Mouse (Mus musculus): Measurements from ENCODE around the gene Rpl41. TPM values are rescaled to one million over a fixed set of nuclear protein-coding genes. Genes with fewer than 3 reads are reported as not detected.

The Rpl41 gene
- polyA plus RNA-seq, 1 experiment: 2,275 TPM

GRCm38 (mm10) chr10:128546787-128547186 is 2.3 kb downstream of the Rpl41 start:
- Histone ChIP-seq H3K27ac (ENCODE audit: insufficient read depth, low read depth, low read length) (peak overlapping the region; percentile 94), H3K36me3 (ENCODE audit: control insufficient read depth, insufficient read depth, low read length) (peaks cover 5% of the 10 kb centered on the region), H3K4me3 (ENCODE audit: insufficient read depth, low read depth, low read length) (peak overlapping the region; percentile 79), H3K27me3 (replicated peaks; ENCODE audit: control insufficient read depth, insufficient read depth, low read length) (no peaks in the 10 kb centered on the region), H3K4me1 (ENCODE audit: control insufficient read depth, insufficient read depth, low read length) (peaks cover 8% of the 10 kb centered on the region; the same call in 1 of the 2 replicates)
- 4% methylated on average over 7 of the region's 7 CpGs for WGBS
- DNase-seq: no peak
- no peak for TF ChIP-seq POLR2A (IDR thresholded peaks at IDR 0.05; ENCODE audit: low read depth, low read length)
- no peak for TF ChIP-seq CTCF (conservative IDR thresholded peaks at IDR 0.05; ENCODE audit: insufficient read depth, insufficient read length, low read depth, low read length)

- DNase-seq: peak; percentile 70
- TF ChIP-seq POLR2A (IDR thresholded peaks at IDR 0.05; ENCODE audit: low read depth, low read length) (no peak), CTCF (conservative IDR thresholded peaks at IDR 0.05; ENCODE audit: insufficient read depth, insufficient read length, low read depth, low read length) (peak; percentile 26; the same call in 1 of the 2 replicates)
- H3K4me1 ChIP-seq (ENCODE audit: control insufficient read depth, insufficient read depth, low read length): peaks cover 8% of the 10 kb centered on the region; the same call in 1 of the 2 replicates
- no peaks in the 10 kb centered on the region for H3K27me3 ChIP-seq (replicated peaks; ENCODE audit: control insufficient read depth, insufficient read depth, low read length)
- WGBS: 4% methylated on average over 4 of the region's 4 CpGs
- H3K4me3 ChIP-seq (ENCODE audit: insufficient read depth, low read depth, low read length): peak overlapping the region; percentile 38
- peak overlapping the region; percentile 94; the same call in 1 of the 2 replicates for H3K27ac ChIP-seq (ENCODE audit: insufficient read depth, low read depth, low read length)
- H3K36me3 ChIP-seq (ENCODE audit: control insufficient read depth, insufficient read depth, low read length): peaks cover 5% of the 10 kb centered on the region
These were observed 2.7 kb downstream of the Rpl41 start for GRCm38 (mm10) chr10:128546361-128546760.

GRCm38 (mm10) chr10:128545570-128545898 is 3.6 kb downstream of the Rpl41 start:
- Histone ChIP-seq H3K4me1 (ENCODE audit: control insufficient read depth, insufficient read depth, low read length) (peaks cover 8% of the 10 kb centered on the region; the same call in 1 of the 2 replicates), H3K36me3 (ENCODE audit: control insufficient read depth, insufficient read depth, low read length) (peaks cover 5% of the 10 kb centered on the region), H3K27ac (ENCODE audit: insufficient read depth, low read depth, low read length) (no peak overlapping the region), H3K4me3 (ENCODE audit: insufficient read depth, low read depth, low read length) (no peak overlapping the region), H3K27me3 (replicated peaks; ENCODE audit: control insufficient read depth, insufficient read depth, low read length) (no peaks in the 10 kb centered on the region)
- no peak for DNase-seq
- no peak for TF ChIP-seq POLR2A (IDR thresholded peaks at IDR 0.05; ENCODE audit: low read depth, low read length)
- no peak for TF ChIP-seq CTCF (conservative IDR thresholded peaks at IDR 0.05; ENCODE audit: insufficient read depth, insufficient read length, low read depth, low read length)
- WGBS: 82% methylated on average over 3 of the region's 3 CpGs

GRCm38 (mm10) chr10:128544674-128545569 is 4.2 kb downstream of the Rpl41 start:
- Histone ChIP-seq H3K4me3 (ENCODE audit: insufficient read depth, low read depth, low read length) (no peak overlapping the region), H3K36me3 (ENCODE audit: control insufficient read depth, insufficient read depth, low read length) (peaks cover 5% of the 10 kb centered on the region), H3K4me1 (ENCODE audit: control insufficient read depth, insufficient read depth, low read length) (peaks cover 8% of the 10 kb centered on the region; the same call in 1 of the 2 replicates), H3K27ac (ENCODE audit: insufficient read depth, low read depth, low read length) (no peak overlapping the region), H3K27me3 (replicated peaks; ENCODE audit: control insufficient read depth, insufficient read depth, low read length) (no peaks in the 10 kb centered on the region)
- DNase-seq: no peak
- 93% methylated on average over 37 of the region's 37 CpGs for WGBS
- TF ChIP-seq POLR2A (IDR thresholded peaks at IDR 0.05; ENCODE audit: low read depth, low read length) (no peak), CTCF (conservative IDR thresholded peaks at IDR 0.05; ENCODE audit: insufficient read depth, insufficient read length, low read depth, low read length) (no peak)

- no peak for DNase-seq
- no peak overlapping the region for H3K4me3 ChIP-seq (ENCODE audit: insufficient read depth, low read depth, low read length)
- peaks cover 5% of the 10 kb centered on the region; the same call in 1 of the 2 replicates for H3K4me1 ChIP-seq (ENCODE audit: control insufficient read depth, insufficient read depth, low read length)
- TF ChIP-seq CTCF (conservative IDR thresholded peaks at IDR 0.05; ENCODE audit: insufficient read depth, insufficient read length, low read depth, low read length) (no peak), POLR2A (IDR thresholded peaks at IDR 0.05; ENCODE audit: low read depth, low read length) (no peak)
- H3K27ac ChIP-seq (ENCODE audit: insufficient read depth, low read depth, low read length): no peak overlapping the region
- 94% methylated on average over 15 of the region's 15 CpGs for WGBS
- no peaks in the 10 kb centered on the region for H3K27me3 ChIP-seq (replicated peaks; ENCODE audit: control insufficient read depth, insufficient read depth, low read length)
- peaks cover 5% of the 10 kb centered on the region for H3K36me3 ChIP-seq (ENCODE audit: control insufficient read depth, insufficient read depth, low read length)
These were observed 4.9 kb downstream of the Rpl41 start for GRCm38 (mm10) chr10:128544151-128544657.

- no peaks in the 10 kb centered on the region for H3K27me3 ChIP-seq (replicated peaks; ENCODE audit: control insufficient read depth, insufficient read depth, low read length)
- peaks cover 5% of the 10 kb centered on the region for H3K36me3 ChIP-seq (ENCODE audit: control insufficient read depth, insufficient read depth, low read length)
- H3K4me3 ChIP-seq (ENCODE audit: insufficient read depth, low read depth, low read length): no peak overlapping the region
- no peak for DNase-seq
- 69% methylated on average over 2 of the region's 2 CpGs for WGBS
- no peak overlapping the region for H3K27ac ChIP-seq (ENCODE audit: insufficient read depth, low read depth, low read length)
- H3K4me1 ChIP-seq (ENCODE audit: control insufficient read depth, insufficient read depth, low read length): peaks cover 5% of the 10 kb centered on the region; the same call in 1 of the 2 replicates
- TF ChIP-seq CTCF (conservative IDR thresholded peaks at IDR 0.05; ENCODE audit: insufficient read depth, insufficient read length, low read depth, low read length): no peak
- no peak for TF ChIP-seq POLR2A (IDR thresholded peaks at IDR 0.05; ENCODE audit: low read depth, low read length)
These were observed 6.0 kb downstream of the Rpl41 start for GRCm38 (mm10) chr10:128543100-128543499.

- Histone ChIP-seq H3K4me3 (ENCODE audit: insufficient read depth, low read depth, low read length) (no peak overlapping the region), H3K36me3 (ENCODE audit: control insufficient read depth, insufficient read depth, low read length) (no peaks in the 10 kb centered on the region), H3K27ac (ENCODE audit: insufficient read depth, low read depth, low read length) (no peak overlapping the region), H3K4me1 (ENCODE audit: control insufficient read depth, insufficient read depth, low read length) (no peaks in the 10 kb centered on the region), H3K27me3 (replicated peaks; ENCODE audit: control insufficient read depth, insufficient read depth, low read length) (no peaks in the 10 kb centered on the region)
- TF ChIP-seq POLR2A (IDR thresholded peaks at IDR 0.05; ENCODE audit: low read depth, low read length) (no peak), CTCF (conservative IDR thresholded peaks at IDR 0.05; ENCODE audit: insufficient read depth, insufficient read length, low read depth, low read length) (no peak)
- 100% methylated on average over 1 of the region's 1 CpGs for WGBS
- no peak for DNase-seq
These were observed 10.7 kb downstream of the Rpl41 start for GRCm38 (mm10) chr10:128538340-128538870.

Data from kidney, adult 2 months (tissue).